Mouse (Mus musculus): ENCODE measurements around the gene Gm45623.

Gm45623 gene

GRCm38 (mm10) chr13:56753192-56753951 lies at the start of gene Gm45623:
Gm45623 (minus strand) TSS chr13:56753827.
- DNase-seq, result peak; percentile 49

GRCm38 (mm10) chr13:56797459-56797858 lies 43.8 kb upstream of the Gm45623 start:
- DNase-seq, result no peak

GRCm38 (mm10) chr13:56795501-56795900 lies 41.9 kb upstream of the Gm45623 start:
- DNase-seq, result no peak

GRCm38 (mm10) chr13:56794441-56794840 lies 40.8 kb upstream of the Gm45623 start:
- DNase-seq, result no peak

- no peak for DNase-seq
These were observed 39.2 kb upstream of the Gm45623 start for GRCm38 (mm10) chr13:56792844-56793243.

GRCm38 (mm10) chr13:56790683-56791082 lies 37.1 kb upstream of the Gm45623 start:
- DNase-seq, result no peak

GRCm38 (mm10) chr13:56782621-56783020 lies 29.0 kb upstream of the Gm45623 start:
- DNase-seq, result no peak

GRCm38 (mm10) chr13:56781697-56782096 lies 28.1 kb upstream of the Gm45623 start:
- no peak for DNase-seq

- no peak for DNase-seq
These were observed 27.3 kb upstream of the Gm45623 start for GRCm38 (mm10) chr13:56780746-56781469.

GRCm38 (mm10) chr13:56774304-56774703 lies 20.7 kb upstream of the Gm45623 start:
- DNase-seq, result peak; percentile 42

GRCm38 (mm10) chr13:56773262-56773870 lies 19.7 kb upstream of the Gm45623 start:
- DNase-seq, result no peak

GRCm38 (mm10) chr13:56772592-56772991 lies 19.0 kb upstream of the Gm45623 start:
- DNase-seq, result no peak

- DNase-seq, result no peak
These were observed 17.2 kb upstream of the Gm45623 start for GRCm38 (mm10) chr13:56770786-56771185.

- DNase-seq, result no peak
These were observed 16.5 kb upstream of the Gm45623 start for GRCm38 (mm10) chr13:56770136-56770578.

- peak; percentile 42 for DNase-seq
These were observed 15.8 kb upstream of the Gm45623 start for GRCm38 (mm10) chr13:56769431-56769830.

- no peak for DNase-seq
These were observed 12.6 kb upstream of the Gm45623 start for GRCm38 (mm10) chr13:56766211-56766610.

- no peak for DNase-seq
These were observed 11.8 kb upstream of the Gm45623 start for GRCm38 (mm10) chr13:56765284-56766032.

- DNase-seq, result no peak
These were observed 9.0 kb upstream of the Gm45623 start for GRCm38 (mm10) chr13:56762446-56763229.

GRCm38 (mm10) chr13:56758492-56758891 lies 4.9 kb upstream of the Gm45623 start:
- DNase-seq, result peak; percentile 84

- DNase-seq, result no peak
These were observed 3.6 kb upstream of the Gm45623 start for GRCm38 (mm10) chr13:56757201-56757600.

- no peak for DNase-seq
These were observed 2.2 kb upstream of the Gm45623 start for GRCm38 (mm10) chr13:56755871-56756270.
